Mouse (Mus musculus): ENCODE results near the gene Nxnl1. TPM values are rescaled to one million over a fixed set of nuclear protein-coding genes. Genes with fewer than 3 reads are reported as not detected.

Nxnl1 gene
- polyA plus RNA-seq, 1 experiment from 2014 or later: 0.06 TPM

DNA sequence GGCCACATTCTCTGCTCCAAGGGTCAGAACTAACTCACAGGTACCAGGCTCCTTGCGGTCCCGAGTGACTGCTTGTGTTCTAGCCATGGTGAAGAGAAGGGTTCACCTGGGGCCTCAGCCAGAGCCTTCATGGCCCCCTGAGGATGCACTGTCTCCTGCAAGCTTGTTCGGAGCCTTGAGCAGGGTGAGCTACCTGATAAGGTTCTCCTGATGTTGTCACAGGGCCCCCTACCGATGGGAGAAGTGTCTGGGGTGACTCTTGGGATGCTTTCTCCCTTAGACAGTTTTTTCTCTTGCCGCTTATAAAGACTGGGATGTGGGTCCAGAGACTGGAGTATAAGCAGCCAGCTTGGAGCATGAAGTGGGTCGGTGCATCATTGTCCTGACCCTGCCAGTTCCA is 30.0 kb upstream of the Nxnl1 start:
- Histone ChIP-seq H3K4me3 (no peak overlapping the region), H3K27ac (replicated peaks) (no peak overlapping the region), H3K4me1 (replicated peaks) (peaks cover 24% of the 10 kb centered on the region), H3K4me2 (no peak overlapping the region), H3K36me3 (peaks cover 4% of the 10 kb centered on the region; the same call in 1 of the 2 replicates), H3K9me3 (no peaks in the 10 kb centered on the region), H3K9ac (no peak overlapping the region), H3K27me3 (peaks cover 15% of the 10 kb centered on the region)
- 59% methylated on average over 6 of the region's 6 CpGs for WGBS
- no peak for ATAC-seq (ENCODE audit: low FRiP score, low read depth)

DNA sequence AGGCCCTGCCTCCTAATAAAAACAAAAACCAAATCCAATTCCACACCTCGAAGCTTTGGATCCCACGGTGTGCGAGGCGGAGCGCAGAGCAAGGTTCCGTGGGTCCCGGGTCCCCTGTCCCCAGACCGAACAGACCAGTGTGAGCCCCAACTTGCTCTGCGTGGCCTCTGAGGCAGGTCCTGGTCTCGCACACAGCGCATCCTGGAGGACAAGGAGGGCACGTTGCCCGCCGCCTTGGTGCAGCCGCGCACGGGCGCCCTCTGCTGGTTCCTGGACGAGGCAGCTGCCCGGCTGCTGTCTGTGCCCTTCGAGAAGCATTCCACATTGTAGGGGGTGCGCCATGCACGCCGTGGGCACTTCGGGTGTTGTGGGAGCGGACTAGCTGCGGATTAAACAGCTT is 29.5 kb upstream of the Nxnl1 start:
- ATAC-seq (ENCODE audit: low FRiP score, low read depth): no peak
- peak overlapping the region; percentile 29 for H3K4me2 ChIP-seq
- H3K9me3 ChIP-seq: no peaks in the 10 kb centered on the region

DNA sequence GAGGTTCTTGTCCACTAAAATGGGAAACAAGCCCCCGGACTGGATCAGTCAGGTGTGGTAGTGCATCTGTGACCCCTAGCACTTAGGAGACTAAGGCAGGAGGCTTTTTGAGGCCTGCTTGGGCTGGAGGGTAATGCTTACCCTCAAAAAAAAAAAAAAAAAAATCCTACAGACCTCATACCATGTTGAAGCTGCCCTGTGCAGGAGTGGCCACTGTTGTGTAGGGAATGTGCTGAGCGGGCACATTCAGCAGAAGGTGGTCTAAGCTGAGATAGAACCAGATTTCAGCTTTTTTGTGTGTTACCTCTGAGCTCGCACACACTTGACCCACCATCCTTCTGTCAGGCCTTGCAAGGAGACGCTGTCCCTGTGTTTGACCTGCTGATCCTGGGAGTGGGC is 27.9 kb upstream of the Nxnl1 start:
- WGBS: 99% methylated on average over 4 of the region's 4 CpGs
- H3K4me3 ChIP-seq: no peak overlapping the region
- 0 out of 2 replicates have a peak overlapping the region, but pooled peaks have one; percentile 2 for H3K9ac ChIP-seq
- peaks cover 34% of the 10 kb centered on the region for H3K4me1 ChIP-seq (replicated peaks)
- no peak overlapping the region for H3K4me2 ChIP-seq
- H3K27ac ChIP-seq (replicated peaks): no peak overlapping the region
- ATAC-seq (ENCODE audit: low FRiP score, low read depth): no peak
- H3K9me3 ChIP-seq: no peaks in the 10 kb centered on the region
- H3K36me3 ChIP-seq: no peaks in the 10 kb centered on the region
- H3K27me3 ChIP-seq: no peaks in the 10 kb centered on the region

More for the DNA sequence above, 29.5 kb upstream of the Nxnl1 start:
- H3K27me3 ChIP-seq: peaks cover 12% of the 10 kb centered on the region
- peaks cover 29% of the 10 kb centered on the region for H3K4me1 ChIP-seq (replicated peaks)
- no peak overlapping the region for H3K27ac ChIP-seq (replicated peaks)
- peak overlapping the region; percentile 9; the same call in 1 of the 2 replicates for H3K4me3 ChIP-seq
- H3K9ac ChIP-seq: no peak overlapping the region
- 7% methylated on average over 27 of the region's 27 CpGs for WGBS
- H3K36me3 ChIP-seq: peaks cover 4% of the 10 kb centered on the region; the same call in 1 of the 2 replicates

DNA sequence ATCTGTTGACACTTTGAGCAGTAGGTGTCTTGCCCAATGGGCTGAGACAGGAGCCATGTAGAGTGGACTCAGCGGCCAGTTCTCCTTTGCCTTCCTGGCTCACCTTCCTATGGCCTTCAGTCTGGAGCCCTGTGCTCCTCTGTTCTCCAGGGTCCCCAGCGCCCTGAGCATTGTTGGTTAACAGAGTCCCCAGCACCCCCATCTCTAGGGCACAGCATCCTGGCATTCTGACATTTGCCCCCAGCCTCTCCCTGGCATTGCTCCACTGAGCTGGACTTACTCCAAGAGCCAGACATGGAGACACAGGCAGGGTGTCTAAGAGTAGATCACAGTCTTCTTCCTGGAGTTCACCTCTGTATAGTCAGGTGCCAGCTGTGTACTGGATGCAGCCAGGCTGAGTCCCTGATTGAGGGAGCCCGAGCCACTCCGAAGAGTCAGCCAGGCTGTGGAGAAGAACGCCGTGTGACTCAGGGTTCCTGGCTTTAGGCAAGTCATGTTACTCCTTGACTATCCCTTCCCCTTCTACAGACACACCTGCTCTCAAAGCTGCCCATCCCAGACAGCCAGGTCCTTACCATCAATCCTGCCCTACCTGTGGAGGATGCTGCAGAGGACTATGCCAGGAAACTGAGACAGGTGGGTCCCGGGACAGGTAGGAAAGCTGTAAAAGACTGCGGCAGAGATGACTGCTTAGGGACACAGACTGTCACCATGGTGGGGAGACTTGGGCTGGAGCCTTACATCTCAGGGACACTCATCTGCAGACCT is 27.3 kb upstream of the Nxnl1 start:
- Histone ChIP-seq H3K27ac (replicated peaks) (peak overlapping the region; percentile 99; the same call in 1 of the 2 replicates), H3K4me1 (replicated peaks) (peaks cover 34% of the 10 kb centered on the region), H3K9me3 (no peaks in the 10 kb centered on the region), H3K4me2 (peak overlapping the region; percentile 97; the same call in 1 of the 2 replicates), H3K27me3 (no peaks in the 10 kb centered on the region), H3K36me3 (no peaks in the 10 kb centered on the region), H3K4me3 (no peak overlapping the region; the same call in 1 of the 2 replicates), H3K9ac (peak overlapping the region; percentile 2; the same call in 1 of the 2 replicates)
- WGBS: 95% methylated on average over 8 of the region's 8 CpGs
- ATAC-seq (ENCODE audit: low FRiP score, low read depth): no peak

DNA sequence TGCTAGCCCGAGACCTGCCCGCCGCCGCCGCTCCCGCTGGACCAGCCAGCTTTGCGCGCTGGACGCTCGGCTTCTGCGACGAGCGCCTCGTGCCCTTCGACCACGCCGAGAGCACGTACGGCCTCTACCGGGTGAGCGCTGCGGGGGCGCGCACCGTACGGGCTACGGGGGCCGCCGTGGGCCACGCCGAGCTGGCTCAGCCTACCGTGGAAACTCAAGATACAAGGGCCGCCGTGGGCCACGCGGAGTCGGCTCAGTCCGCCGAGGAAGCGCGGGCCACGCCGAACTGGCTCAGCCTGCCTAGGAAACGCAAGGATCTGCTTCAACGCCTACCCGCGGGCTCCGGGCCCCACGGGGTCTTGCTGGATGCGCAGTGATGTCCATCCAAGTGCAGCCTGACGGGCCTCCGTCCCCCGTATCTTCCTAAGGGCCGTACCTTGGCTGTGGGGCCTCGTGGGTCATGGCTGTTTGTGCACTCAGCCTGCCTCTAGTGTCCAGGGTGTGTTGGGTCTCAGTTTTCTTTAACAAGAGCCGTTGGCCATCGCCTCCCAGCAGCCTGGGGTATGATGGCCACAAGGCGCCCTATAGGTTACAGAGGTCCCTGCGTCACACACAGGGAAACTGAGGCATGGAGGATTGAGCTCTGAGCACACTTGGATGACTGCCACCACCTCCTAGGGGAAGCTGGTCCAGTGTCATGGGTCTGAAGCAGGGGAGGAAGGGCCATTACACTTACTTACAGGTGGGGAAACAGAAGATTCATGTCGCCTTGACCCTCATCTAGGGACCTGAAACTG is 26.2 kb upstream of the Nxnl1 start:
- Histone ChIP-seq H3K27me3 (no peaks in the 10 kb centered on the region), H3K9ac (peak overlapping the region; percentile 94), H3K4me2 (peak overlapping the region; percentile 97), H3K4me3 (peak overlapping the region; percentile 83), H3K4me1 (replicated peaks) (peaks cover 34% of the 10 kb centered on the region), H3K36me3 (no peaks in the 10 kb centered on the region), H3K9me3 (no peaks in the 10 kb centered on the region), H3K27ac (replicated peaks) (peak overlapping the region; percentile 99)
- 5% methylated on average over 60 of the region's 60 CpGs for WGBS
- peak; percentile 77 for ATAC-seq (ENCODE audit: low FRiP score, low read depth)

DNA sequence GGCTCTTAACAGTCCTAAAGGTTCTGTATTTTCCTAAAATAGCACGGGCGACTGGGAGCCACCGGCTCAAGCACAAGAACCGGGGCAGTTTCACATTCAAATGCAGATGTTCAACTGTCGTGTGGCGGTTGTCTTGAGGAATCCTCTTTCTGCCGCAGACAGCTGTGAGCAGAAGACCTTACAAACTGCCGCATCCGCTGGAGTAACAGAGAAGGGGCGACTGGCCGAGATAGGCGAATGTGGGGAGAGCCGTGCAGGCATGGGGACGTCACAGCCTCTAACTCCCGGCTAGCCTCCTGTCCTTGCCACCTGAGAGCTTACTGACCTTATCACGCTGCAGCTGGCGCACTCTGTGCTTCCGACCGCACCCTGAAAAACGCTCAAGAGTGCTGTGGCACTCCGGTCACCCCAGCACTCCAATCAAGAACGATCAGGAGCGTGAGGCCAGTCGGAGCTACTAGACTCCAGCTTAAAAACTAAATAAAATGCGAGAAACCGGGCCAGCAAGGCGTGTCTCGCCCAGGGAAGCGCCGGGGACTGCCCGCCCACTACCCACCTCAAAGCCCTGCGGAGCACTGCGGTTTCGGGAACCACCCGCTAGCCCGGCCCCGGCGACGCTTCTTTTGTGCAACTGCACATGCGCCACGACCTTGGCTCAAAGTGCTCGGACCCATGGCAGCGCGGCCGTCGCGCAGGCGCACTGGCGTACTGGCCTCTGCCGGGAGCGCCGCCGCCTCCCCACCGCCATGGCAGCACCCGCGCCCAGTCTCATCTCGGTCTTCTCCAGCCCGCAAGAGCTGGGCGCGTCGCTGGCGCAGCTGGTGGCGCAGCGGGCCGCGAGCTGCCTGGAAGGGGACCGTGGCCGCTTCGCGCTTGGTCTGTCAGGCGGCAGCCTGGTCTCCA is 25.3 kb upstream of the Nxnl1 start, which contains the start of gene Pgls:
Gene Pgls, plus strand, starts transcription at position 706 of the 903 bp plus-strand sequence.
- Histone ChIP-seq H3K4me2 (peak within 1 kb of the TSS; percentile 97), H3K4me3 (peak within 1 kb of the TSS; percentile 83), H3K9ac (peak within 1 kb of the TSS; percentile 94), H3K9me3 (no peaks in the 10 kb centered on the region), H3K4me1 (replicated peaks) (peaks cover 34% of the 10 kb centered on the region), H3K27me3 (no peaks in the 10 kb centered on the region), H3K36me3 (peaks cover under 1% of the 10 kb centered on the region; the same call in 1 of the 2 replicates), H3K27ac (replicated peaks) (peak within 1 kb of the TSS; percentile 99)
- under 1% methylated on average over 71 of the region's 71 CpGs for WGBS
- peak; percentile 87 for ATAC-seq (ENCODE audit: low FRiP score, low read depth)

DNA sequence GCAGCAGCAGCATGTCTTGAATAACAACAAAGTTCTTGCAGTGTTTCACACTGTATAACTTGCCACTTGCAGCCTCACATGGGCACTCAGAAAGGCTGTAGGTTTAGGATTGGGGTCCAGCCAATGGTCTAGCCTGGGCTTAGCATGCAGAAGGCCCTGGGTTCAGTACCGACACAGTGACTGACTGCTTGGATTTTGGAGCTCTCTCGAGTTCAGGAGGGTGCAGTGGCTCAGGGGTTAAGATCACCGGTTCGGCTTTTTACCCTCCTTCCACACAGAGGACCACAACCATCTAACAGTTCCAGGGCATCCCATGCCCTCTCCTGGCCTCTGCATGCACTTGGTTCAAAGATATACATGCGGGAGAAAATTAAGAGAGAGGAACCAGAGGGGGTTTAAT is 24.6 kb upstream of the Nxnl1 start:
- Histone ChIP-seq H3K4me1 (replicated peaks) (peaks cover 33% of the 10 kb centered on the region), H3K4me3 (peak overlapping the region; percentile 83), H3K9ac (peak overlapping the region; percentile 94), H3K27ac (replicated peaks) (peak overlapping the region; percentile 99), H3K36me3 (peaks cover 7% of the 10 kb centered on the region), H3K27me3 (no peaks in the 10 kb centered on the region), H3K9me3 (no peaks in the 10 kb centered on the region), H3K4me2 (peak overlapping the region; percentile 97)
- WGBS: 27% methylated on average over 5 of the region's 5 CpGs
- ATAC-seq (ENCODE audit: low FRiP score, low read depth): no peak

DNA sequence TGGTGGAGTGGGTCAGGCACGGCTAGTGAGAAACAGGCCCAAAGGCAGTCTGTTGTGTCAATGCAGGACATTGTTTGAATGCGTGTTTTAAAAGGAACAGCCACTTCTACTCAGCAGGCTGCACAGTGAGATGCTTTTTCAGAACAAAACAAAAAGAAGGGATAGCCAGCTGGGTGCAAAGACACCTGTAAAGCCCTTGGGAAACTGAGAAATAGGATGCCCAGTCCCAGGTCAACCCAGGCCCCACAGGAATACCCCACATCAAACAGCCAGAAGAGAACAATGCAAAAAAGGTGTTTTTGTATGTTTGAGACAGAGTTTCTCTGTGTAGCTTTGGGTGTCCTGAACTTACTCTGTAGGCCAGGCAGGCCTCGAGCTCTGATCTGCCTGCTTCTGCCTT is 22.4 kb upstream of the Nxnl1 start:
- no peak overlapping the region for H3K4me2 ChIP-seq
- no peak for ATAC-seq (ENCODE audit: low FRiP score, low read depth)
- WGBS: 60% methylated on average over 3 of the region's 3 CpGs

DNA sequence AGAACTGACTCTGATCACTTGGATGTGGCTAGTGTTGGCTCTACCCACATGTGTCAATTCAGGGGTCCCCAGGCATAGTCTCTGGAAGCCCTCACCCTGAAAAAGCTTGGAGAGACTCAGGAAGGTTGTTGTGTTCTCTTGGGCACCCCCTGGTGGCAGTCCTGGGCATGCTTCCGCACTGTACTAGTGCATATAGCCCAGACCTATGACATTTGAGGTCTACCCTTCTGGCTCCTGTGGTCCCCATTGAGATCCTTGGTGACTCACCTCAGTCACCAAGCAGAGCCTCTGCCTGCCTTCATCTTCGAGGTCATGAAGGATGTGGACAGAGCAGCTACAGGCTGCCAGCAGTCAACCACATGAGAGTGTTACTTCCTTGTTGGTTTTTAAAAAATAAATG is 20.5 kb upstream of the Nxnl1 start:
- Histone ChIP-seq H3K27me3 (no peaks in the 10 kb centered on the region), H3K4me3 (no peak overlapping the region), H3K9ac (no peak overlapping the region), H3K9me3 (no peaks in the 10 kb centered on the region), H3K27ac (replicated peaks) (no peak overlapping the region), H3K4me1 (replicated peaks) (peaks cover 10% of the 10 kb centered on the region), H3K4me2 (no peak overlapping the region), H3K36me3 (peaks cover 33% of the 10 kb centered on the region)
- 80% methylated on average over 2 of the region's 2 CpGs for WGBS
- no peak for ATAC-seq (ENCODE audit: low FRiP score, low read depth)

More for the DNA sequence above, 22.4 kb upstream of the Nxnl1 start:
- Histone ChIP-seq H3K9ac (no peak overlapping the region), H3K4me3 (no peak overlapping the region), H3K9me3 (no peaks in the 10 kb centered on the region), H3K4me1 (replicated peaks) (peaks cover 23% of the 10 kb centered on the region), H3K27ac (replicated peaks) (no peak overlapping the region), H3K36me3 (peaks cover 29% of the 10 kb centered on the region), H3K27me3 (no peaks in the 10 kb centered on the region)

DNA sequence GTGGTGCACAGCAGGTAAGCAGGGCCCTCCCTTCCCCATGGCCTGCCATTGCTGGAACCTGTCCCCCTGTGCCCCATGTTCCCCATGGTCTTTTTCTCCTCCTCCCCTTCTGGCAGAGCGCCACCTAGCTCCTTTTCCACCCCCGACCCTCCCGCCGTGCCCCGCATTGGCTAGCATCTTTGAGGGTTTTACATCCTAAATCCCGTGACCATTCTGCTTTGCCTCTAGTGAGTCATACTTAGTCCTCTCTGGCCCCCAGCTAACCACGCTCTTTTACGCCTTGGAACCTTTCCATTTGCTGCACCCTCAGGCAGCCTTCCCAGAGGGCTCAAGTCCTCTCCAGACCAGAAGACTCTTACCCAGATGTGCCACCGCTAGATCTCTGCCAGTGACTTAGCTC is 13.8 kb upstream of the Nxnl1 start:
- no peak; the same call in 1 of the 2 replicates for ATAC-seq (ENCODE audit: low FRiP score, low read depth)
- peaks cover 6% of the 10 kb centered on the region; the same call in 1 of the 2 replicates for H3K4me1 ChIP-seq (replicated peaks)
- H3K4me3 ChIP-seq: no peak overlapping the region
- peaks cover 32% of the 10 kb centered on the region for H3K36me3 ChIP-seq
- H3K9me3 ChIP-seq: no peaks in the 10 kb centered on the region
- 25% methylated on average over 9 of the region's 9 CpGs for WGBS
- no peaks in the 10 kb centered on the region for H3K27me3 ChIP-seq
- H3K4me2 ChIP-seq: no peak overlapping the region
- H3K27ac ChIP-seq (replicated peaks): no peak overlapping the region
- H3K9ac ChIP-seq: no peak overlapping the region

DNA sequence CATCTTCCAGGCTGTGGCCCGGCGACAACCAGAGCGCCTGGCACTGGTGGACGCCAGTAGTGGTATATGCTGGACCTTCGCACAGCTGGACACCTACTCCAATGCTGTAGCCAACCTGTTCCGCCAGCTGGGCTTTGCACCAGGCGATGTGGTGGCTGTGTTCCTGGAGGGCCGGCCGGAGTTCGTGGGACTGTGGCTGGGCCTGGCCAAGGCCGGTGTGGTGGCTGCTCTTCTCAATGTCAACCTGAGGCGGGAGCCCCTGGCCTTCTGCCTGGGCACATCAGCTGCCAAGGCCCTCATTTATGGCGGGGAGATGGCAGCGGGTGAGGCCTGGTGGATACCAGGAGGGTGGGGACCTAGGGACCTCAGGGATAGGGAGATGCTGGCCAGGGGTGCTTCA is 13.1 kb upstream of the Nxnl1 start:
- Histone ChIP-seq H3K4me2 (no peak overlapping the region), H3K9me3 (no peaks in the 10 kb centered on the region), H3K9ac (no peak overlapping the region), H3K27me3 (no peaks in the 10 kb centered on the region), H3K4me1 (replicated peaks) (peaks cover 6% of the 10 kb centered on the region; the same call in 1 of the 2 replicates), H3K4me3 (no peak overlapping the region), H3K36me3 (peaks cover 24% of the 10 kb centered on the region), H3K27ac (replicated peaks) (0 out of 2 replicates have a peak overlapping the region, but pooled peaks have one; percentile 31)
- no peak for ATAC-seq (ENCODE audit: low FRiP score, low read depth)
- whole genome bisulfite sequencing: 82% methylated on average over 14 of the region's 14 CpGs
